Mouse (Mus musculus) brain, embryonic 14.5 days (tissue): ENCODE results near the gene Gm49403.

ENCODE experiments used
- CTCF ChIP-seq: fragments of 200-500 bp; IDR thresholded peaks from 2 replicates; pipeline ENCODE4 v1.5.1; 2012; ENCODE audit warnings: inconsistent platforms, mild to moderate bottlenecking, moderate library complexity, borderline replicate concordance; ENCODE audit not compliant: insufficient read depth, insufficient read length; ENCODE audit errors: extremely low read depth
- POLR2A ChIP-seq: fragments of 200-500 bp; IDR thresholded peaks from 2 replicates; pipeline ENCODE4 v1.6.1; 2012; ENCODE audit warnings: mild to moderate bottlenecking, inconsistent platforms, borderline replicate concordance; ENCODE audit not compliant: poor library complexity, insufficient read depth, insufficient read length, severe bottlenecking; ENCODE audit errors: extremely low read depth

- no peak for TF ChIP-seq CTCF
- no peak for TF ChIP-seq POLR2A
Observed at GRCm38 (mm10) chr19:8842961-8843360, 40.8 kb upstream of the Gm49403 start.
